Mouse (Mus musculus) heart, adult 18-20 months (tissue): ENCODE data around the gene Dcbld2. TPM values are rescaled to one million over a fixed set of nuclear protein-coding genes. Genes with fewer than 3 reads are reported as not detected.

Experiments used
- DNase-seq, 2 experiments: peaks; one replicate each; pipeline ENCODE4 v3.0.0; 2021 to 2022; ENCODE audit warnings: mixed read lengths in 1 of 2
- long read RNA-seq, 2 experiments: library from polyadenylated mRNA; stranded (forward); transcript quantifications; one replicate each; pipeline ENCODE4 v2.0.0; 2021
- total RNA-seq, 2 experiments: library from RNA; stranded (reverse); gene quantifications; 2 replicates each; pipeline ENCODE4 v1.2.3; 2021

Gene Dcbld2
- 10 to 100 TPM; 11.1 to 14.8 TPM for total RNA-seq
- long read RNA-seq, experiment 1, full-length matches to known transcripts: 6 of 10 reads
- long read RNA-seq, experiment 1, partial matches to known transcripts: 1 of 10 reads
- long read RNA-seq, experiment 1, other reads (novel, unspliced or antisense): 3 of 10 reads
- long read RNA-seq, experiment 2, full-length matches to known transcripts: 2 of 6 reads
- long read RNA-seq, experiment 2, partial matches to known transcripts: 0 of 6 reads
- long read RNA-seq, experiment 2, other reads (novel, unspliced or antisense): 4 of 6 reads

- peak; percentile 98 to 99 for DNase-seq
Measured at GRCm38 (mm10) chr16:58408062-58408486, at the start of gene Dcbld2. Gene Dcbld2, plus strand, starts transcription at chr16:58408443.

DNA sequence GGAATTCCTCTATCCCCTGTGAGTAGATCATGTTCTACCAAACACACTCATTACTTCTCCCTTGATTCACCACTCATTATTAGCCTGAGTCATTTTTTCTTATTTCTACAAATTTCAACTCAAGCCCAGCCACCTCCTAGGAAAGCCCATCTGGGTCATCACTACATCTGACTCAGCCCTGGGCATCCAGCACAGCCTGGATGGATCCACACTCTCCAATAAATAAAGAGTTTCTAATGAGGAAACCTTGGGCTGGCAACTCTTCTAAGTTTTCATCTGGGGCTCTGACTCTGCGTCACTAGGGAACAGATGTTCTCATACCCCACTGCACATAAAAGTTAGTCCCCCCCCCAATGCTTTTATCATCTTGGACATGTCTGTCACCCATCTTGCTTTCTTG lies 31.1 kb upstream of the Dcbld2 start:
- DNase-seq: peak; percentile 13 to 35

DNA sequence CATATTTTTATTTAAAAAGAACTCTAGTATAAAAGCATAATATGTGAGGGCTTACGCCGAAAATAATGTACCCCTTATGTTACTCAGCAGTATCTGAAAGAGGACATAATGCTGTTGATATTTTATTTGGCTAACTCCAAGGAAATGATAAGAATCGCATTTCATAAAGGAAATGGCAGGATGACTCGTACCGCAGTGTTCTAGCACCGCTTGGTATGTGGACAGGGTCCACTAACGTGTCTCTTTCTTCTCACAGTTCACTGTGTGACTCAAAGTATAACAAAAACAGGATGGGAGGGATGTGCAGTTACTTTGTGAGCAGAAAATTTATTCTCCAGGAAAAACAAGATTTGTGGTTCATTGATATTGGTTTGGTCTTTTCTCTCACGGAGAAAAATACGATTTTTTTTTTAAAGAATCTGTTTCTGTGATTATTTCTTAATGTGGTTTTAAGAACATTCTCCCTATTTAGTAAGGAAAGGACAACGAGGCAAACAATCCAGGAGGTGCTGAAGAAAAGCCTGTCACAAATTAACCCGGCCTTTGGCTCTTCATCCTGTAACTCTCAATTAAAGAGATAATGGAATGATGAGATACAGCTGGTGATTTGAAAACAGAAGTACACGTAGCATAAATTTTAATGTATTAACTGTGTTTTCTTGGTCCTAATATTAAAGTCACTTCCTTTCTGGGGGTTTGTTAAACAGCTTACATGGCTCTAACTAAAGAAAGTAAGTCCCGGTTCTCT lies 30.3 kb upstream of the Dcbld2 start:
- DNase-seq: peak; percentile 8 to 21

GRCm38 (mm10) chr16:58386241-58386757 lies 21.9 kb upstream of the Dcbld2 start:
- DNase-seq: no peak

GRCm38 (mm10) chr16:58389143-58389755 lies 19.0 kb upstream of the Dcbld2 start:
- peak in 1 of 2 experiments; percentile 32 for DNase-seq

GRCm38 (mm10) chr16:58393036-58393435 lies 15.2 kb upstream of the Dcbld2 start:
- no peak for DNase-seq

- no peak for DNase-seq
Measured at GRCm38 (mm10) chr16:58394156-58394555, 14.1 kb upstream of the Dcbld2 start.

GRCm38 (mm10) chr16:58398604-58399003 lies 9.6 kb upstream of the Dcbld2 start:
- peak; percentile 64 to 70 for DNase-seq

DNA sequence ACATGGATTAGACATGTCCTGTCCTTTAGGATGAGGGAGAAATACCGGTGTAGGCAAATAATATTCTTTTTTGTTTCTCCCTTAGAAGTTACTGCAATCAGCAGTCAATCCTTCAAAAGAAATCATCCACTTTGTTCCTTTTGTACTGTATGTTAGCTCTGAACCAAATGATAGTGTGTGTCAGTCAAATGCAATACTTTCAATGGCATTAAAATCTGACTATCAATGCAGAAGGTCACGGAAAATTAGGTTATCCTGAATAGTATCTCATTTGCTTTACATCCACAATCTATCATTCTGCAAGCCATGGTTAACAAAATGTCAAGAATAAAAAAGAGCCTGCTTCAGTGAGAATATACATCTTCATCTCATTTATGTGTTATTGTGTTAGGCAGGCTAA lies 7.2 kb upstream of the Dcbld2 start:
- DNase-seq: no peak

DNA sequence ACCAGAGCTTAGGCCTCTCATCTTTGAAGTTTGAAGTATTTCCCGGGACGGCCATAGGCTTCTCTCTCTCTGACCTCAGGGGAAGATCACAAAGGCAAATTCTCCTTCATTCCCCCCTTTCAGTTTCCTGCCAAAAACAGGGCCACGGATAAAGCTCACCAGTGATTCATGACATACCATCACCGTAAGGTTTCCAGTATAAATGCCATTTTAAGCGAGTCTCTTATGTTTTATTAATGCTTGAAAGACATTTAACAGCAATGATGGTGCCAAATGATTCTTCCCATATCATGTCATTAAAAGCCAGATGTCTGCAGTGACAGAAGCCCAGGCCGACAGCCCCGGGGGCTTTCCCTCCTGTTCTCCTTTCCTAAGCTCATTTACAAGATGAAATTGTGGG lies 3.6 kb upstream of the Dcbld2 start:
- DNase-seq: no peak

- no peak for DNase-seq
Measured at GRCm38 (mm10) chr16:58405271-58405670, 3.0 kb upstream of the Dcbld2 start.

DNA sequence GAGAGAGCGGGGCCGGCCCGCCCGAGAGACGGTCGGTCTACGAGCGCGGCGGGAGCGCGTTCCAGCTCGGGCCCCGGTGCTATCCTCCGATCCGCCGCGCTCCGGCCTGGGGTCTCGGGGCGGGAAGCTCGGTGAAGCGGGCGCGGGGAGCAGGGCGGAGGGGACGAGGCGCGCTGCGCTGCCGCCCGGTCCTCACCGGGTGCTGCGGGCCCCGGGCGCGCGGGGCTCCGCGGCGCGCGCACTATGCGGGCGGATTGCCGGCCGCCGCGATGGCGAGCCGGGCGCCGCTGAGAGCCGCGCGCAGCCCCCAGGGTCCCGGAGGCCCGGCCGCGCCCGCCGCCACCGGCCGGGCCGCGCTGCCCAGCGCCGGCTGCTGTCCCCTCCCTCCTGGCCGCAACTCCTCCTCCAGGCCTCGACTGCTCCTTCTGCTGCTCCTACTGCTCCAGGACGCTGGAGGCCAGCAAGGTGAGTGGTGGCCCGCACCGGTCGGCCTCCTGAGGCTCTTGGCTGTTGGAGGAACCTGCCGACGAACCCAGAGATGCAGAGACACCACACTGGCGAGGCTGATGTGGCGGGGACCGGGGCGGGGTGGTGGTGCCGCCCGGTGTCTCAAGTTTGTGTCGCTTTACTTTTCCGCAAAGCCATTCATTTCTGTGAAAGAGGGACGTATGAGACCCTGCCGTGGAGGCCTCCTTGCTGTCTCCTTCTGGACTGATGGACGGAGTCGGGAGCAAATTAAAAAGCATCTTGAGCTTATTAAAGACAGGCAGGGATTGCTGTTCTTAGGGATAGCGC lies 441 bp downstream of the Dcbld2 start:
- peak; percentile 60 to 64 for DNase-seq

DNA sequence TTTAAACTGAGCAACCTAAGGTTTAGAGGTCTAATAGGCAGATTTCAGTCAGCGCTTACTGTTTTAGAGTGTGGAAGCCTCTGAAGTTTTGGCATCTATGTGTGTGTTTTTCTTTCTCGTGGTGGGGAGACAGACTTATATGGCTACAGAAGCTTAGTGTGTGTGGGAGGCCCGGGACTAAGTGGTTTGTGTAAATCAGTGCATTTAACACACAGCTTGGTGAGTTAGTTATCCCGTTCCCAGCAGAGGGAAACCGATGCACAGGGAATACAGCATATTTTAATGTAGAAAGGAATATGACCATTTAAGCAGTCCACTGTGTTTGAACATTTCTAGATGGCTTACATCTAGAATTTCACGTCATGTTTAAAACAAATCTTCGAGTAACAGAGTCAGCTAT lies 1.6 kb downstream of the Dcbld2 start:
- DNase-seq: no peak

DNA sequence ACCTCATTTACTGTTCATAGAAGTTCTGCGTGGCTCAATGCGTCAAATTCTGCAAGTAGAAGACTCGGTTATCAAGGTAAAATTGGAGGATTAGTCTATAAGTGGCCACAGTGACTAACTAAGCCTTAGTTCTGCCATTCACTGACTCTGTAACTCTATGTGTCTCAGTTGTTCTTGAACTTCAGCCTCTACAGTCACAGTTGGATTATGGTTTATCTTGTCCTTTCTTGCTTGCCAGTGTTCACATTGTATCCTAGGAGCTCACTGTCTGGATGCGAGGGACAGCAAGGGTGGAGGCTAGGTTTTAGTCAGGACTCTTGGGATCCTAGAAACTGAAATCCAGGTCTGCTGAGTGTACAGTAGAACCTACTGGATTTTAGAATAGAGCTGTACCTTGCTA lies 6.6 kb downstream of the Dcbld2 start:
- DNase-seq: no peak

GRCm38 (mm10) chr16:58415500-58415899 lies 7.3 kb downstream of the Dcbld2 start:
- no peak for DNase-seq

DNA sequence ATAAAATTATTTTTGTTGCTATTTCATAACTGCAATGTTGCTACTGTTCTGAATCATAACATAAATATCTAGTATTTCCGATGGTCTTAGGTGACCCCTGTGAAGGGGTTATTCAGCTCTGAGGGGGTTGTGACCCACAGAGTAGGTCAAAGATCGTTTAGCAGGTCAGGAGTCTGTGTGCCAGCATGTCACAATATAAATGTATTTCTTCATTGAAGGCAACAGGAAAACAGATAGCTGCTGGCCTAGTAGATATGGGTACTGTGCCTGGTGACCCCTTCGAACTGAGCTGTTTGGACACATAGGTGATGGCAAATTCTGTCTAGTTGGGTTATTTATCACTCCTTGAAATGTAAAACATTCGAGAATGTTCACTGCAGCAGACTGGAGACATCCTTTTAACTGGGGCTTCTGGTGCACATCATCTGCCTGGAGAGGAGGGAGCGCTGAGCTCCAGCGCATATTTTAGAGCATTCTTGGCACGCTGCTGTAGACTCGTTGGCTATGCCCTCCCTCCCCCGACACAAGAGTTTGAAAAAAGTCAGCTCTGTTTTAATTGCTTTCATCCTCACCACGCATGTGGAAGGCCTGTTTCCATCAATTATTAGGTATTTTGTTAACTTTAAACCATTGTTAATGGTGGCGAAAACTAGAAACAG lies 13.6 kb downstream of the Dcbld2 start:
- peak; percentile 43 to 57 for DNase-seq

DNA sequence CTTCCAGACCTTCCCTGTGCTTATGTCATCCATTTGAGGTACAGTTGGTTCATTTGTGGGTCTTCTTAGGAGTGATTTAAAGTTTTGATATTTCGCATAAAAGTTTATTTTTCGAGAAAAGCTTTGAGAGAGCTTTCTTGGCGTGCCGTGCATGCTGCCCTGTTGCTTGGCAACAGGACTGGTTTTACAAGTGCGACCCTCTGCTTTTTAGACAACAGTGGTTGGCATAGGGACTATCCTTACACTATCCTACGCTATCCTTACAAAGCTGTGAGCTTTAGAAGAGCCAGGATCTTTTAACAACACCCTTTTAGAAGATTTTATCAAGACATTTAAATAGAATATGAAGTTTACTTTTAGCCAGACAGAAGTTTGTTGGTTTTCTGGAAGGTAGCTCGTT lies 22.0 kb downstream of the Dcbld2 start:
- no peak for DNase-seq

GRCm38 (mm10) chr16:58432384-58432783 lies 24.1 kb downstream of the Dcbld2 start:
- DNase-seq: no peak

- DNase-seq: no peak
Measured at GRCm38 (mm10) chr16:58444735-58445134, 36.5 kb downstream of the Dcbld2 start.

GRCm38 (mm10) chr16:58446281-58447259 lies 38.3 kb downstream of the Dcbld2 start:
- DNase-seq: no peak
